Mouse (Mus musculus) thymus, postnatal 25 days (tissue): ENCODE data around the gene Olfr348.

Experiments used
- DNase-seq: peaks from one replicate; pipeline ENCODE4 v3.0.0; 2022

The Olfr348 gene

GRCm38 (mm10) chr2:36783976-36784375 is at the start of gene Olfr348:
Olfr348 (plus strand) TSS chr2:36784276.
- no peak for DNase-seq

GRCm38 (mm10) chr2:36736226-36736625 is 47.9 kb upstream of the Olfr348 start:
- DNase-seq: no peak

- no peak for DNase-seq
These were observed 6.2 kb downstream of the Olfr348 start, which contains the start of gene Olfr50 for GRCm38 (mm10) chr2:36790238-36790637. Olfr50 (plus strand) TSS chr2:36790538.

- no peak for DNase-seq
These were observed 32.9 kb downstream of the Olfr348 start, which contains the start of gene Olfr3 for GRCm38 (mm10) chr2:36816932-36817331. Olfr3 (minus strand) TSS chr2:36817032.
